8 mouse cellular contexts compared by ENCODE assay signal in the genomic region with DNA sequence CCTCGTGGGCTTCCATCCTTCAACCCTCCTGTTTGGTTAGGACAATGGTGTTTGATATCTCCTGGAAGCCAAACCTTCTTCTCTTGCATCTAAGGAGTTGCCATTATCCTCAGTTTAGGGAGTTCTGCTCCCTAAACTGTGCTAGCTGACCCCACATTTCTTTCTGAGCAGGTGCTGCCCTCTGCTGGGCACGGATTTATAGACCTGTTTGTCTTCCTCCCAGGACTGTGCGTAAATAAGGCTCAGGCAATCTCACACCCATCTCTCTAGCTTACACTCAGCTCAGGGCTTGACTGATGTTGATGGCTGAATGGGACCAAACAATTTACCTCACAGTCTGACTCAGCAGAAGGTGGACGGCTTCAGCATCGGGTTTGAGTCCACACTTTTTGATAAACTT. TPM values are rescaled to one million over a fixed set of nuclear protein-coding genes. Genes with fewer than 3 reads are reported as not detected.
A peak's percentile ranks its signal among the peaks of the same experiment; 100 is the strongest.
DNase-seq lines count a peak whose midpoint lies in the region; ATAC-seq and TF ChIP-seq lines count a peak whose summit lies in the region.

No protein-coding gene starts in this region.

- DNase-seq in liver (peak; percentile 73), Patski (ENCODE audit: low read depth, low spot score) (no peak)
- no peak for DNase-seq in liver, embryonic 11.5 days (ENCODE audit: low spot score)
- peak; percentile 60 to 67 for DNase-seq in cerebellum, postnatal 36 days
- peak; percentile 78 for DNase-seq in heart, postnatal 4 days
- peak; percentile 71 for DNase-seq in limb, embryonic 11.5 days (ENCODE audit: low spot score)
- peak; percentile 70 for DNase-seq in retina, postnatal 1 day
- DNase-seq in urinary bladder, postnatal 25 days (ENCODE audit: low spot score): peak; percentile 67

- no peak overlapping the region for H3K27ac ChIP-seq in liver, embryonic 11.5 days (ENCODE audit: low read depth, low read length)
- H3K27ac ChIP-seq in limb, embryonic 11.5 days (replicated peaks; ENCODE audit: low read depth, low read length): no peak overlapping the region

- H3K36me3 ChIP-seq in liver, embryonic 11.5 days (ENCODE audit: control insufficient read depth, insufficient read depth, low read length): no peaks in the 10 kb centered on the region
- no peaks in the 10 kb centered on the region for H3K36me3 ChIP-seq in limb, embryonic 11.5 days (ENCODE audit: control insufficient read depth, insufficient read depth, low read length)

- CTCF ChIA-PET in Patski (lab: Charles Lee): interaction anchor here (1.2 to 3.2 kb wide), 2 partner anchors 30 to 37 kb away, joined by 3 to 14 read pairs; no protein-coding TSS in a partner anchor

- no peak overlapping the region for H3K9ac ChIP-seq in liver, embryonic 11.5 days (ENCODE audit: low read depth, low read length)
- H3K9ac ChIP-seq in limb, embryonic 11.5 days (ENCODE audit: low read length): no peak overlapping the region

- no peak overlapping the region for H3K4me2 ChIP-seq in liver, embryonic 11.5 days
- no peak overlapping the region for H3K4me2 ChIP-seq in limb, embryonic 11.5 days (ENCODE audit: low read depth, severe bottlenecking)

- 0 out of 2 replicates have a peak, but pooled peaks cover 5% of the 10 kb centered on the region for H3K27me3 ChIP-seq in liver, embryonic 11.5 days (replicated peaks; ENCODE audit: control insufficient read depth, insufficient read depth, low read length)
- peaks cover 38% of the 10 kb centered on the region for H3K27me3 ChIP-seq in Patski
- peaks cover 2% of the 10 kb centered on the region; the same call in 1 of the 2 replicates for H3K27me3 ChIP-seq in limb, embryonic 11.5 days (ENCODE audit: control insufficient read depth, insufficient read depth, low read length)

- POLR2A ChIA-PET in Patski (lab: Charles Lee): interaction anchor here (1.5 kb wide), 1 partner anchor 38 kb away, joined by 5 read pairs; no protein-coding TSS in a partner anchor

- in situ Hi-C loops in Patski (cut with MboI; ENCODE audit: low pct_unique_long_range_greater_than_20kb): loop anchor here (25.0 kb wide), 1 partner anchor 1366 kb away; no protein-coding TSS in a partner anchor

- 35% methylated on average over 5 of the region's 5 CpGs for WGBS in liver, embryonic 11.5 days
- whole genome bisulfite sequencing in limb, embryonic 11.5 days: 46% methylated on average over 5 of the region's 5 CpGs

- ATAC-seq in liver, embryonic 11.5 days (replicated peaks; ENCODE audit: low FRiP score): no peak
- no peak for ATAC-seq in Patski
- no peak for ATAC-seq in limb, embryonic 11.5 days (ENCODE audit: insufficient number of reproducible peaks, low FRiP score, low TSS enrichment, low read depth)

- TF ChIP-seq CTCF in Patski (IDR thresholded peaks at IDR 0.05): peak; percentile 75

- peaks cover 3% of the 10 kb centered on the region; the same call in 1 of the 2 replicates for H3K9me3 ChIP-seq in liver, embryonic 11.5 days (ENCODE audit: control insufficient read depth, low read length)
- no peaks in the 10 kb centered on the region for H3K9me3 ChIP-seq in limb, embryonic 11.5 days (ENCODE audit: control insufficient read depth, low read length)

- H3K4me1 ChIP-seq in liver, embryonic 11.5 days (replicated peaks; ENCODE audit: control insufficient read depth, insufficient read depth, low read length): no peaks in the 10 kb centered on the region
- no peaks in the 10 kb centered on the region for H3K4me1 ChIP-seq in limb, embryonic 11.5 days (ENCODE audit: control insufficient read depth, insufficient read depth, low read length)

- H3K4me3 ChIP-seq in liver, embryonic 11.5 days (ENCODE audit: low read depth, low read length): no peak overlapping the region
- no peak overlapping the region for H3K4me3 ChIP-seq in limb, embryonic 11.5 days (ENCODE audit: low read depth, low read length)

RNA-seq across cellular contexts. Expression of gene Mobp, which starts 21.8 kb away (rescaled TPM):
- not detected in 2 replicates for polyA plus RNA-seq in liver, embryonic 11.5 days (2014; fragmentation: Nextera tagmentation; extraction: Ambion mirVana)
- polyA plus RNA-seq in Patski (2021): not detected
- not detected for total RNA-seq in heart, postnatal 4 days (2021)
- not detected in 2 replicates for polyA plus RNA-seq in limb, embryonic 11.5 days (2014; fragmentation: Nextera tagmentation; extraction: Ambion mirVana)

RNA-seq across cellular contexts. Expression of gene Rpsa, which starts 43.8 kb away (rescaled TPM):
- polyA plus RNA-seq in liver, embryonic 11.5 days (2014; fragmentation: Nextera tagmentation; extraction: Ambion mirVana): 1,895 and 1,977 TPM in 2 replicates
- polyA plus RNA-seq in Patski (2021): 1,746 TPM
- total RNA-seq in heart, postnatal 4 days (2021): 100 to 1,000 TPM; 837 to 845 TPM
- 1,600 and 1,665 TPM in 2 replicates for polyA plus RNA-seq in limb, embryonic 11.5 days (2014; fragmentation: Nextera tagmentation; extraction: Ambion mirVana)

Comparison
In these comparisons a context has a peak if more than half of its experiments do, and no peak if none do; other contexts are left out.
1. DNase-seq: peak in liver (single experiment), cerebellum, postnatal 36 days (2 of 2), heart, postnatal 4 days (single experiment), limb, embryonic 11.5 days (single experiment), retina, postnatal 1 day (single experiment) and urinary bladder, postnatal 25 days (single experiment); none in liver, embryonic 11.5 days (single experiment) and Patski (single experiment).